ENCODE assay signal across 9 mouse cellular contexts in the genomic region with DNA sequence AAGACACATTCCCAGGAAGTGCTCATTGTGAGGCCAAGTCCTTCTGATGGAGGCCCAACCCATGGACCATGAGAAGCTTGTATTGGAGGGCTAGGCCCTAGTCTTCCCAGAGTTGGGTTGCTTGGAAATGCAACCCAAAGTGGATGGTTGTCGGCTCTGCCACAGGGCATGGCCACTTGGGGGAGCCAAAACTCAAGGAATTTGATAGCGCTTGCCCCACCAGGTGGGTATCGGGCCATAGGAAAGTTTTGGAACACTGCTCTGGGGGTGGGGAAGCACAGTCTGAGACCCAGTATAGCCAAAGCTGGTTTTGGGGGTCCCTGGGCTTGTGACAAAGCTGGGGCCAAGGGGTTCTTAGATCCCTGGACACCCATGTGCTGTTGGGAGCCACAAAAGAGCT. TPM values are rescaled to one million over a fixed set of nuclear protein-coding genes. Genes with fewer than 3 reads are reported as not detected.
DNase-seq lines count a peak whose midpoint lies in the region; ATAC-seq and TF ChIP-seq lines count a peak whose summit lies in the region.
"Had no signal": no experiment of that assay in that cellular context is flagged by ENCODE, and none has a peak within 500 bp of the region (broad histone marks: within the 10 kb centered on the region; RNA-seq: fewer than 3 reads in every experiment).

No protein-coding gene starts in this region.

- H3K9ac ChIP-seq in heart, embryonic 11.5 days (ENCODE audit: low read depth, low read length): no peak overlapping the region
- H3K9ac ChIP-seq: embryonic facial prominence, embryonic 13.5 days had no signal

- WGBS in heart, embryonic 11.5 days (ENCODE audit: insufficient replicate concordance): 21% methylated on average over 3 of the region's 3 CpGs
- WGBS in large intestine, adult 2 months: 15% methylated on average over 3 of the region's 3 CpGs

- no peak overlapping the region for H3K27ac ChIP-seq in heart, embryonic 11.5 days (ENCODE audit: low read depth, low read length)
- H3K27ac ChIP-seq: embryonic facial prominence, embryonic 13.5 days had no signal

- 0 out of 2 replicates have a peak, but pooled peaks have one; percentile 20 for ATAC-seq in heart, embryonic 11.5 days (replicated peaks; ENCODE audit: insufficient number of reproducible peaks, low FRiP score, low TSS enrichment)
- no peak for ATAC-seq in G1E (ENCODE audit: extremely low read depth, insufficient number of reproducible peaks, low FRiP score, poor library complexity, severe bottlenecking)
- no peak for ATAC-seq in erythroid progenitor cell, adult 5-6 weeks (replicated peaks; ENCODE audit: low FRiP score, poor library complexity, severe bottlenecking)

- H3K27me3 ChIP-seq in heart, embryonic 11.5 days (ENCODE audit: control insufficient read depth, insufficient read depth, low read length): no peaks in the 10 kb centered on the region
- H3K27me3 ChIP-seq in G1E (ENCODE audit: insufficient read depth, low read length): 0 out of 2 replicates have a peak, but pooled peaks cover 3% of the 10 kb centered on the region
- H3K27me3 ChIP-seq in splenic B cell, adult 2 months (ENCODE audit: control insufficient read depth, insufficient read depth, low read length, poor library complexity, severe bottlenecking): no peaks in the 10 kb centered on the region
- H3K27me3 ChIP-seq: embryonic facial prominence, embryonic 13.5 days had no signal

- no peak for DNase-seq in heart, adult 11 months
- DNase-seq in 3134 (ENCODE audit: extremely low read depth, insufficient read length, low spot score): peak; percentile 8
- DNase-seq in G1E (ENCODE audit: low spot score): peak; percentile 33
- peak; percentile 6 for DNase-seq in embryo, embryonic 9.5 days (ENCODE audit: extremely low spot score)
- DNase-seq in large intestine, adult 2 months (ENCODE audit: low read depth, low spot score): peak; percentile 4
- DNase-seq in splenic B cell, adult 2 months (ENCODE audit: low read depth, low spot score): peak; percentile 60

- H3K36me3 ChIP-seq in heart, embryonic 11.5 days (ENCODE audit: control insufficient read depth, insufficient read depth, low read length): no peaks in the 10 kb centered on the region
- no peaks in the 10 kb centered on the region for H3K36me3 ChIP-seq in G1E (replicated peaks)
- H3K36me3 ChIP-seq in splenic B cell, adult 2 months (ENCODE audit: control insufficient read depth, insufficient read depth, low read length, poor library complexity, severe bottlenecking): no peaks in the 10 kb centered on the region
- H3K36me3 ChIP-seq: embryonic facial prominence, embryonic 13.5 days had no signal

- no peak overlapping the region for H3K4me3 ChIP-seq in heart, embryonic 11.5 days (ENCODE audit: low read depth, low read length)
- H3K4me3 ChIP-seq in G1E (ENCODE audit: low read depth, low read length): no peak overlapping the region
- H3K4me3 ChIP-seq: embryonic facial prominence, embryonic 13.5 days had no signal

- no peaks in the 10 kb centered on the region for H3K4me1 ChIP-seq in heart, embryonic 11.5 days (ENCODE audit: control insufficient read depth, insufficient read depth, low read length)
- H3K4me1 ChIP-seq in G1E (ENCODE audit: insufficient read depth, low read depth, low read length): peaks cover 2% of the 10 kb centered on the region; the same call in 1 of the 2 replicates
- H3K4me1 ChIP-seq: embryonic facial prominence, embryonic 13.5 days had no signal

- H3K4me2 ChIP-seq in heart, embryonic 11.5 days: no peak overlapping the region
- H3K4me2 ChIP-seq: embryonic facial prominence, embryonic 13.5 days had no signal

- peak; percentile 49 for TF ChIP-seq CTCF in G1E (IDR thresholded peaks at IDR 0.05; ENCODE audit: low read depth, low read length)

- 0 out of 2 replicates have a peak, but pooled peaks cover 2% of the 10 kb centered on the region for H3K9me3 ChIP-seq in heart, embryonic 11.5 days (replicated peaks; ENCODE audit: control insufficient read depth, low read length)
- peaks cover 6% of the 10 kb centered on the region for H3K9me3 ChIP-seq in G1E (replicated peaks)

RNA-seq across cellular contexts. Expression of a gene that starts 42.3 kb away (rescaled TPM):
- polyA plus RNA-seq in heart, embryonic 11.5 days (2014; fragmentation: Nextera tagmentation; extraction: Ambion mirVana): 5.4 and 5.8 TPM in 2 replicates
- total RNA-seq in G1E (2014; fragmentation: Nextera tagmentation) (3.2 and 4.2 TPM in 2 replicates), G1E (2017) (4.0 and 6.2 TPM in 2 replicates)
- polyA plus RNA-seq in G1E (2012): 37.4 and 52.7 TPM in 2 replicates
- polyA plus RNA-seq in large intestine, adult 2 months (2012; rRNA removed): 14.5 and 16.9 TPM in 2 replicates
- total RNA-seq in erythroid progenitor cell, adult 5-6 weeks (2015; ENCODE audit: low replicate concordance): 9.2 TPM in 1 of 2 replicates, not detected in the other
- total RNA-seq in erythroid progenitor cell, adult 5-6 weeks (2017; ENCODE audit: low replicate concordance): 3.0 and 3.6 TPM in 2 replicates
